Mouse (Mus musculus) heart, postnatal 0 days (tissue): ENCODE results near the gene Fig4. TPM values are rescaled to one million over a fixed set of nuclear protein-coding genes. Genes with fewer than 3 reads are reported as not detected.

Source experiments
- ATAC-seq: fragments of 200-750 bp; cut with Nextera tagmentation; 2 replicates; pipeline ENCODE4 v1.8.0; 2017; ENCODE audit warnings: low read depth, moderate number of reproducible peaks, moderate library complexity; ENCODE audit not compliant: insufficient read depth
- DNase-seq: peaks from one replicate; pipeline ENCODE4 v3.0.0-alpha.2; 2016; ENCODE audit warnings: low spot score
- H3K27ac ChIP-seq: fragments of 300-500 bp; sonication (generic); 2 replicates; pipeline ENCODE4 v1.5.1; 2014; ENCODE audit warnings: low read depth, mild to moderate bottlenecking
- H3K27me3 ChIP-seq: fragments of 300-500 bp; sonication (generic); 2 replicates; pipeline ENCODE4 v1.6.1; 2014; ENCODE audit warnings: low read length, mixed read lengths; ENCODE audit not compliant: control insufficient read depth, insufficient read depth
- H3K36me3 ChIP-seq: fragments of 300-500 bp; sonication (generic); replicated peaks from 2 replicates; pipeline ENCODE4 v1.6.1; 2014; ENCODE audit warnings: low read length, mixed read lengths; ENCODE audit not compliant: control insufficient read depth, insufficient read depth
- H3K4me1 ChIP-seq: fragments of 300-500 bp; sonication (generic); 2 replicates; pipeline ENCODE4 v1.6.1; 2014; ENCODE audit warnings: antibody characterized with exemption; ENCODE audit not compliant: control insufficient read depth, insufficient read depth
- H3K4me2 ChIP-seq: fragments of 300-500 bp; sonication (generic); 2 replicates; pipeline ENCODE4 v1.6.1; 2014; ENCODE audit warnings: low read depth, mild to moderate bottlenecking, low read length, moderate library complexity
- H3K4me3 ChIP-seq: fragments of 300-500 bp; sonication (generic); 2 replicates; pipeline ENCODE4 v1.5.1; 2014; ENCODE audit warnings: low read depth, low read length
- H3K9ac ChIP-seq: fragments of 300-500 bp; sonication (generic); replicated peaks from 2 replicates; pipeline ENCODE4 v1.6.1; 2014; ENCODE audit warnings: low read depth, low read length, mixed read lengths
- H3K9me3 ChIP-seq: fragments of 300-500 bp; sonication (generic); replicated peaks from 2 replicates; pipeline ENCODE4 v1.6.1; 2016; ENCODE audit warnings: low read length; ENCODE audit not compliant: control insufficient read depth
- CTCF ChIP-seq: IDR thresholded peaks from 2 replicates; pipeline ENCODE4 v1.5.1; 2016; ENCODE audit warnings: antibody characterized with exemption, control low read depth, low read depth
- EP300 ChIP-seq: IDR thresholded peaks from 2 replicates; pipeline ENCODE4 v1.6.1; 2016; ENCODE audit warnings: antibody characterized with exemption, low read depth
- WGBS: fragments of 180-500 bp; shearing (Covaris S2); extraction: QIAGEN DNeasy Blood & Tissue Kit; methylation state at CpG from one replicate; pipeline ENCODE4 v1.1.7; 2014; 5-methylcytosine and 5-hydroxymethylcytosine counted together
- polyA plus RNA-seq: library from polyadenylated mRNA; unstranded; fragments of >200 nt; fragmentation: Nextera tagmentation; extraction: Ambion mirVana; gene quantifications from 2 replicates; pipeline ENCODE4 v1.2.1, GENCODE M21; 2015
- total RNA-seq: library from RNA; depleted of rRNA; stranded (reverse); fragments of >200 nt; gene quantifications from 2 replicates; pipeline ENCODE4 v1.2.3, GENCODE M21; 2014; ENCODE audit warnings: low replicate concordance

The Fig4 gene
- total and polyA plus RNA-seq, 2 experiments from 2014 or later = 55.5 to 78.9 TPM

- TF ChIP-seq CTCF = no peak
- TF ChIP-seq EP300 = no peak
- H3K9ac ChIP-seq = no peak overlapping the region
- no peaks in the 10 kb centered on the region for H3K4me1 ChIP-seq
- H3K4me2 ChIP-seq = no peak overlapping the region
- H3K27ac ChIP-seq = no peak overlapping the region
- H3K4me3 ChIP-seq = no peak overlapping the region
- 86% methylated on average over 6 of the region's 6 CpGs for WGBS
- DNase-seq = no peak
- H3K36me3 ChIP-seq = peaks cover 35% of the 10 kb centered on the region
- H3K27me3 ChIP-seq = no peaks in the 10 kb centered on the region
- ATAC-seq = no peak
- H3K9me3 ChIP-seq = no peaks in the 10 kb centered on the region
Measured at GRCm38 (mm10) chr10:41233140-41233539, 69.9 kb downstream of the Fig4 start.

- no peaks in the 10 kb centered on the region for H3K27me3 ChIP-seq
- H3K27ac ChIP-seq = no peak overlapping the region
- H3K9me3 ChIP-seq = no peaks in the 10 kb centered on the region
- H3K36me3 ChIP-seq = peaks cover 53% of the 10 kb centered on the region
- no peaks in the 10 kb centered on the region for H3K4me1 ChIP-seq
- no peak overlapping the region for H3K4me2 ChIP-seq
- TF ChIP-seq CTCF = no peak
- TF ChIP-seq EP300 = no peak
- no peak overlapping the region for H3K4me3 ChIP-seq
- H3K9ac ChIP-seq = no peak overlapping the region
- no peak for ATAC-seq
- no peak for DNase-seq
- WGBS = 74% methylated on average over 6 of the region's 6 CpGs
Measured at GRCm38 (mm10) chr10:41231163-41231835, 71.8 kb downstream of the Fig4 start.

- no peak overlapping the region for H3K4me2 ChIP-seq
- ATAC-seq = no peak
- no peaks in the 10 kb centered on the region for H3K4me1 ChIP-seq
- TF ChIP-seq EP300 (no peak), CTCF (no peak)
- WGBS = 85% methylated on average over 7 of the region's 7 CpGs
- no peak overlapping the region for H3K9ac ChIP-seq
- no peak overlapping the region for H3K4me3 ChIP-seq
- peaks cover 53% of the 10 kb centered on the region for H3K36me3 ChIP-seq
- no peaks in the 10 kb centered on the region for H3K27me3 ChIP-seq
- no peaks in the 10 kb centered on the region for H3K9me3 ChIP-seq
- H3K27ac ChIP-seq = no peak overlapping the region
- no peak for DNase-seq
Measured at GRCm38 (mm10) chr10:41227626-41228025, 75.4 kb downstream of the Fig4 start.

GRCm38 (mm10) chr10:41223499-41223898, 79.6 kb downstream of the Fig4 start:
- Histone ChIP-seq H3K4me3 (no peak overlapping the region), H3K4me2 (no peak overlapping the region), H3K9ac (no peak overlapping the region), H3K4me1 (no peaks in the 10 kb centered on the region), H3K27me3 (no peaks in the 10 kb centered on the region), H3K9me3 (no peaks in the 10 kb centered on the region), H3K36me3 (peaks cover 55% of the 10 kb centered on the region), H3K27ac (no peak overlapping the region)
- WGBS = 86% methylated on average over 4 of the region's 4 CpGs
- ATAC-seq (no peak), DNase-seq (no peak)
- TF ChIP-seq EP300 = no peak
- no peak for TF ChIP-seq CTCF

GRCm38 (mm10) chr10:41221204-41221603, 81.9 kb downstream of the Fig4 start:
- Histone ChIP-seq H3K27me3 (no peaks in the 10 kb centered on the region), H3K4me1 (no peaks in the 10 kb centered on the region), H3K4me2 (no peak overlapping the region), H3K9ac (no peak overlapping the region), H3K27ac (no peak overlapping the region), H3K4me3 (no peak overlapping the region), H3K36me3 (peaks cover 60% of the 10 kb centered on the region), H3K9me3 (no peaks in the 10 kb centered on the region)
- ATAC-seq (no peak), DNase-seq (no peak)
- TF ChIP-seq CTCF (no peak), EP300 (no peak)
- 49% methylated on average over 4 of the region's 4 CpGs for WGBS

GRCm38 (mm10) chr10:41218897-41219296, 84.2 kb downstream of the Fig4 start:
- Histone ChIP-seq H3K4me3 (no peak overlapping the region), H3K9ac (no peak overlapping the region), H3K27ac (no peak overlapping the region), H3K36me3 (peaks cover 59% of the 10 kb centered on the region), H3K4me1 (no peaks in the 10 kb centered on the region), H3K9me3 (no peaks in the 10 kb centered on the region), H3K27me3 (no peaks in the 10 kb centered on the region), H3K4me2 (no peak overlapping the region)
- no peak for DNase-seq
- no peak for ATAC-seq
- no peak for TF ChIP-seq CTCF
- TF ChIP-seq EP300 = no peak
- 90% methylated on average over 10 of the region's 10 CpGs for WGBS
